Mouse (Mus musculus): ENCODE data around the gene Tfip11. TPM values are rescaled to one million over a fixed set of nuclear protein-coding genes. Genes with fewer than 3 reads are reported as not detected.

Tfip11 gene
- polyA plus RNA-seq, 1 experiment: 23.9 TPM

GRCm38 (mm10) chr5:112356322-112356721, 30.2 kb downstream of the Tfip11 start:
- Histone ChIP-seq H3K4me1 (ENCODE audit: control insufficient read depth, insufficient read depth, low read length) (no peaks in the 10 kb centered on the region), H3K4me3 (ENCODE audit: low read depth, low read length) (no peak overlapping the region), H3K27me3 (ENCODE audit: control insufficient read depth, insufficient read depth, low read length, poor library complexity, severe bottlenecking) (no peaks in the 10 kb centered on the region), H3K36me3 (ENCODE audit: control insufficient read depth, insufficient read depth, low read length, poor library complexity, severe bottlenecking) (no peaks in the 10 kb centered on the region), H3K9me3 (replicated peaks; ENCODE audit: control insufficient read depth, insufficient read depth, low read length, poor library complexity, severe bottlenecking) (no peaks in the 10 kb centered on the region), H3K9ac (ENCODE audit: low read depth, poor library complexity, severe bottlenecking) (no peak overlapping the region), H3K27ac (ENCODE audit: insufficient read depth, low read length) (no peak overlapping the region)
- no peak for TF ChIP-seq CTCF (IDR thresholded peaks at IDR 0.05; ENCODE audit: low read depth, low read length)

GRCm38 (mm10) chr5:112359520-112359919, 33.4 kb downstream of the Tfip11 start:
- Histone ChIP-seq H3K36me3 (ENCODE audit: control insufficient read depth, insufficient read depth, low read length, poor library complexity, severe bottlenecking) (no peaks in the 10 kb centered on the region), H3K9me3 (replicated peaks; ENCODE audit: control insufficient read depth, insufficient read depth, low read length, poor library complexity, severe bottlenecking) (no peaks in the 10 kb centered on the region), H3K4me1 (ENCODE audit: control insufficient read depth, insufficient read depth, low read length) (no peaks in the 10 kb centered on the region), H3K27ac (ENCODE audit: insufficient read depth, low read length) (no peak overlapping the region), H3K4me3 (ENCODE audit: low read depth, low read length) (no peak overlapping the region), H3K27me3 (ENCODE audit: control insufficient read depth, insufficient read depth, low read length, poor library complexity, severe bottlenecking) (no peaks in the 10 kb centered on the region), H3K9ac (ENCODE audit: low read depth, poor library complexity, severe bottlenecking) (no peak overlapping the region)
- TF ChIP-seq EP300 (IDR thresholded peaks at IDR 0.05; ENCODE audit: insufficient read depth, low read depth, low read length) (no peak), POLR2A (IDR thresholded peaks at IDR 0.05; ENCODE audit: insufficient read depth, low read length) (no peak), CTCF (IDR thresholded peaks at IDR 0.05; ENCODE audit: low read depth, low read length) (no peak)

DNA sequence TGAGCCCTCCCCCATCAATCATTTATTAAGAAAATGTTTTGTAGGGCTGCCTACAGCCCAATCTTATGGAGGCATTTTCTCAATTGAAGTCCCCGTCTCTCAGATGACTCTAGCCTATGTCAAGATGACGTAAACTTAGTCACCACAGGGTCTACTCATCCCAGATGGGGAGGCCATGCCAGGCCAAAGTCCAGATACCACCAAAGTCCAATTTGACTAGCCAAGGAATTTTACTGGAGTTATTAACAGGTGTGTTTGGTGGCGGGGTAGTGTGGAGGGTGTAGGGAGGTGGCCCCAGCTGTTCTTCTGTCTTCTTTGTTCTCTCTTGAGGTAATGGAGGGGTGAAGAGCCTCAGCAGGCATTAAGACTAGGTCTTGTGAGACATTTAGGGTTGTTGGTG, 33.9 kb downstream of the Tfip11 start:
- Histone ChIP-seq H3K4me3 (ENCODE audit: low read depth, low read length) (no peak overlapping the region), H3K36me3 (ENCODE audit: control insufficient read depth, insufficient read depth, low read length, poor library complexity, severe bottlenecking) (no peaks in the 10 kb centered on the region), H3K9me3 (replicated peaks; ENCODE audit: control insufficient read depth, insufficient read depth, low read length, poor library complexity, severe bottlenecking) (no peaks in the 10 kb centered on the region), H3K27me3 (ENCODE audit: control insufficient read depth, insufficient read depth, low read length, poor library complexity, severe bottlenecking) (no peaks in the 10 kb centered on the region), H3K27ac (ENCODE audit: insufficient read depth, low read length) (no peak overlapping the region), H3K4me1 (ENCODE audit: control insufficient read depth, insufficient read depth, low read length) (no peaks in the 10 kb centered on the region), H3K9ac (ENCODE audit: low read depth, poor library complexity, severe bottlenecking) (no peak overlapping the region)
- TF ChIP-seq CTCF (IDR thresholded peaks at IDR 0.05; ENCODE audit: low read depth, low read length): no peak
- no peak for TF ChIP-seq POLR2A (IDR thresholded peaks at IDR 0.05; ENCODE audit: insufficient read depth, low read length)
- TF ChIP-seq EP300 (IDR thresholded peaks at IDR 0.05; ENCODE audit: insufficient read depth, low read depth, low read length): no peak

DNA sequence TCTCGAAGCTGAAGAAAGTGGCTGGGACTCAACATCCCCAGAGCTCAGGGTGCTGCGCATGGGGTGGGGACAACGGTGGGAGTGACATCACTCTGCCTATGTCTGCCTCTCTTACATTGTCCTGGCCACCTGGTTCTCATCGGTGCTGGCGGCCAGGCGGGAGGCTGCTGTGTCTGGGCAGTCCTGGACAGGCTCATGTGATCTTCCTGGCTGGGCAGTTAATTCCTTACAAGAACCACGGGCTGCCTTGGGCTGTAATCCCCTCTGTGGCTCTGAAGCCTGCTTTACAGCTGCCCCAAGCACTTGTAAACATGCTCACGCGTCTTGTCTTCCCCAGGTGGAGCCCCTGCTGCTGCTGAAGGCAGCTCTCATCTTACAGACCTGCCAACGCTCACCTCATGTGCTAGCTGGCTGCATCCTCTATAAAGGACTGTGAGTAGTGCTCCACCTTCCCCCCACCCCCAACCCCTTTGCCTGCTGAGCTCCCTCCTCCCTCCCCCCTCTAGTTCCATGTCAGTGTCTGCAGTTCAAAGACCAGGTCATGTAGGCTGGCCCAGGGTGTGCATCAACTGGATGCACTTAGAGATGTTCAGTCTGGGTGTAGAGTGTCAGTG, 38.1 kb downstream of the Tfip11 start:
- Histone ChIP-seq H3K4me3 (ENCODE audit: low read depth, low read length) (no peak overlapping the region), H3K9me3 (replicated peaks; ENCODE audit: control insufficient read depth, insufficient read depth, low read length, poor library complexity, severe bottlenecking) (no peaks in the 10 kb centered on the region), H3K27ac (ENCODE audit: insufficient read depth, low read length) (no peak overlapping the region), H3K9ac (ENCODE audit: low read depth, poor library complexity, severe bottlenecking) (no peak overlapping the region), H3K27me3 (ENCODE audit: control insufficient read depth, insufficient read depth, low read length, poor library complexity, severe bottlenecking) (no peaks in the 10 kb centered on the region), H3K36me3 (ENCODE audit: control insufficient read depth, insufficient read depth, low read length, poor library complexity, severe bottlenecking) (no peaks in the 10 kb centered on the region), H3K4me1 (ENCODE audit: control insufficient read depth, insufficient read depth, low read length) (no peaks in the 10 kb centered on the region)
- TF ChIP-seq EP300 (IDR thresholded peaks at IDR 0.05; ENCODE audit: insufficient read depth, low read depth, low read length) (no peak), CTCF (IDR thresholded peaks at IDR 0.05; ENCODE audit: low read depth, low read length) (no peak), POLR2A (IDR thresholded peaks at IDR 0.05; ENCODE audit: insufficient read depth, low read length) (no peak)

- H3K4me1 ChIP-seq (ENCODE audit: control insufficient read depth, insufficient read depth, low read length): no peaks in the 10 kb centered on the region
- H3K27ac ChIP-seq (ENCODE audit: insufficient read depth, low read length): no peak overlapping the region
- no peak for TF ChIP-seq CTCF (IDR thresholded peaks at IDR 0.05; ENCODE audit: low read depth, low read length)
- no peak for TF ChIP-seq POLR2A (IDR thresholded peaks at IDR 0.05; ENCODE audit: insufficient read depth, low read length)
- TF ChIP-seq EP300 (IDR thresholded peaks at IDR 0.05; ENCODE audit: insufficient read depth, low read depth, low read length): no peak
- H3K9me3 ChIP-seq (replicated peaks; ENCODE audit: control insufficient read depth, insufficient read depth, low read length, poor library complexity, severe bottlenecking): no peaks in the 10 kb centered on the region
- H3K27me3 ChIP-seq (ENCODE audit: control insufficient read depth, insufficient read depth, low read length, poor library complexity, severe bottlenecking): no peaks in the 10 kb centered on the region
- no peak overlapping the region for H3K9ac ChIP-seq (ENCODE audit: low read depth, poor library complexity, severe bottlenecking)
- no peak overlapping the region for H3K4me3 ChIP-seq (ENCODE audit: low read depth, low read length)
- no peaks in the 10 kb centered on the region for H3K36me3 ChIP-seq (ENCODE audit: control insufficient read depth, insufficient read depth, low read length, poor library complexity, severe bottlenecking)
Measured at GRCm38 (mm10) chr5:112366879-112367278, 40.7 kb downstream of the Tfip11 start.

DNA sequence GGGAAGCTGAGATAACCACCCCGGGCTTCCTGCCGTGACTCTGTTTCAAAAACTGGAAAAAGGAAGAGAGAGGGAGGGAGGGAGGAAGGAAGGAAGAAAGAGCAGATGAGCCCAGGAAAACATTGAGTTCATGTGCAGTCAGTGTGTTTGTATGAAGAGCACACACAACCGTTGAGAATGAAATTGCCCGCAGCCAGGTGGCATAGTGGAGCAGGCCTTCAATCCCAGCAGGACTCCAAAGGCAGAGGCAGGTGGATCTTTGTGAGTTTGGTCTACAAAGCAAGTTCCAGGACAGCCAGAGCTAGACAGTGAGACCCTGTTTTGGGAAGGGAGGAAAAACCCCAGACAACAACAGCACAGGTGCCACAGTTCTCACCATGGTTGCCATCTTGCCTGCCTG, 41.2 kb downstream of the Tfip11 start:
- H3K4me1 ChIP-seq (ENCODE audit: control insufficient read depth, insufficient read depth, low read length): no peaks in the 10 kb centered on the region
- H3K9me3 ChIP-seq (replicated peaks; ENCODE audit: control insufficient read depth, insufficient read depth, low read length, poor library complexity, severe bottlenecking): no peaks in the 10 kb centered on the region
- no peak overlapping the region for H3K9ac ChIP-seq (ENCODE audit: low read depth, poor library complexity, severe bottlenecking)
- H3K27me3 ChIP-seq (ENCODE audit: control insufficient read depth, insufficient read depth, low read length, poor library complexity, severe bottlenecking): no peaks in the 10 kb centered on the region
- no peaks in the 10 kb centered on the region for H3K36me3 ChIP-seq (ENCODE audit: control insufficient read depth, insufficient read depth, low read length, poor library complexity, severe bottlenecking)
- no peak overlapping the region for H3K4me3 ChIP-seq (ENCODE audit: low read depth, low read length)
- TF ChIP-seq EP300 (IDR thresholded peaks at IDR 0.05; ENCODE audit: insufficient read depth, low read depth, low read length) (no peak), CTCF (IDR thresholded peaks at IDR 0.05; ENCODE audit: low read depth, low read length) (no peak), POLR2A (IDR thresholded peaks at IDR 0.05; ENCODE audit: insufficient read depth, low read length) (no peak)
- no peak overlapping the region for H3K27ac ChIP-seq (ENCODE audit: insufficient read depth, low read length)
